Mouse (Mus musculus) brain, embryonic 14.5 days (tissue): ENCODE measurements at regions not wholly inside any gene's neighbourhood (a gene's known extent, or its start where the extent isn't known, plus 50 kb on each side); places are given as distances from the start of the nearest gene placed in this dataset.

ENCODE experiments used
- CTCF ChIP-seq: fragments of 200-500 bp; IDR thresholded peaks from 2 replicates; pipeline ENCODE4 v1.5.1; 2012; ENCODE audit warnings: inconsistent platforms, mild to moderate bottlenecking, moderate library complexity, borderline replicate concordance; ENCODE audit not compliant: insufficient read depth, insufficient read length; ENCODE audit errors: extremely low read depth
- POLR2A ChIP-seq: fragments of 200-500 bp; IDR thresholded peaks from 2 replicates; pipeline ENCODE4 v1.6.1; 2012; ENCODE audit warnings: mild to moderate bottlenecking, inconsistent platforms, borderline replicate concordance; ENCODE audit not compliant: poor library complexity, insufficient read depth, insufficient read length, severe bottlenecking; ENCODE audit errors: extremely low read depth

DNA sequence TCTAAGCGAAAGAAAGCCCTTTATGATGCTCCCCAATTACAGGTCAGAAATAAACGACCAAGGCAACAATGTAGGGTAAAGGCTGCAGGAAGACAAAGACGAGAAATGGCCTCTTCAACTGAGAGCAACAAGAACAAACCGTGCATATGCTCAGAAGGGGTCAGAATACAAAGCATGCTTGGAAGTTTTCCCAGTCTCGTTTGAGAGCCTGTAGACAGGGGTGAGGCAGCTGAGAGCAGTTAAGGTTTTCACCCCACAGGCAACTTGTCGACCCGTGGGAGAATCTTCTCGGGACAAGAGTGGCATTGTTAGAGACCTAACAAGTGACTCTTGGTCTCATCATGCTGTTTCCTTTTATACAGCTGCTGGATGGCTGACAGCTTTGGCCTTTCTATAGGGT, 255.4 kb downstream of the Lmo4 start:
- TF ChIP-seq CTCF (no peak), POLR2A (no peak)
